Mouse (Mus musculus): ENCODE data around the gene Srpk2. TPM values are rescaled to one million over a fixed set of nuclear protein-coding genes. Genes with fewer than 3 reads are reported as not detected.
A peak's percentile ranks its signal among the peaks of the same experiment; 100 is the strongest.

Gene Srpk2
- polyA plus RNA-seq, 1 experiment: 65.1 TPM

DNA sequence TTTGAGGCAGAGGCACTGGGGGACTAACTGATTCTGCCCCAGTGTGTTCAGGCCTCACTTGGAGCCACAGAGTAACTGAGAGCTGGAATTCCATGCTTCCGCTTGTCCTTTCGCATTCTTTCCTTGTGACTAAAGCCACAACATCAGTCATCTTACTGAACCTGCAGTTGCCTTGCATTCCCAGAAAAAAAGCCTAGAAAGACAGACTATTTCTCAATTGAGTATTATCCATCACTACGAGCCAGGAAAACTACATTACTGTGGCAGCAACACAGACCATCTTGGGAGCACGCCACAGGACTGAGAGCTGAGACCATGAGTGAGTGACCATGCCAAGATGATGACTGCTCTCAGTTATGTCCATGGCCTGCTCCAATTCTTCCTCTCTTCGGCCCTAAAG is 57.2 kb downstream of the Srpk2 start:
- TF ChIP-seq CTCF (IDR thresholded peaks at IDR 0.05; ENCODE audit: borderline replicate concordance, extremely low read depth, insufficient read depth, insufficient read length) (no peak), POLR2A (IDR thresholded peaks at IDR 0.05; ENCODE audit: borderline replicate concordance, extremely low read depth, insufficient read depth, insufficient read length, poor library complexity, severe bottlenecking) (no peak)
- DNase-seq (ENCODE audit: low read depth): no peak

DNA sequence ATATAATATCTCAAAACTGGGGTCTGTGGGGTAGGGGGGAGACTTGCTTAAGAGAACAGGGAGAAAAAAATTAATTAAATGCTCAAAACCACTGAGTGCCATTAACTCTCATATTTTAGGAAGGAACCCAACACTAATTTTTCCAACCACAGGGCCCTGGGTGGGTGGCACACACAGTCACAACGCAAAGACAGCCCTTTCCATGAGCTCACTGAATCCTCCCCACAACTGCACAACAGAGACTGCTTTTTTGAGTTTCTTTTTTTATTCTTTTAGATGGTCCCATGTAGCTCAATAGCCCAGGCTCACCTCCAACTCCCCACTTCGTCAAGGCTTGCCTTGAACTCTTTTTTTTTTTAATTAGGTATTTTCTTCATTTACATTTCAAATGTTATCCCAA is 58.2 kb downstream of the Srpk2 start:
- TF ChIP-seq POLR2A (IDR thresholded peaks at IDR 0.05; ENCODE audit: borderline replicate concordance, extremely low read depth, insufficient read depth, insufficient read length, poor library complexity, severe bottlenecking) (no peak), CTCF (IDR thresholded peaks at IDR 0.05; ENCODE audit: borderline replicate concordance, extremely low read depth, insufficient read depth, insufficient read length) (no peak)
- no peak for DNase-seq (ENCODE audit: low read depth)

DNA sequence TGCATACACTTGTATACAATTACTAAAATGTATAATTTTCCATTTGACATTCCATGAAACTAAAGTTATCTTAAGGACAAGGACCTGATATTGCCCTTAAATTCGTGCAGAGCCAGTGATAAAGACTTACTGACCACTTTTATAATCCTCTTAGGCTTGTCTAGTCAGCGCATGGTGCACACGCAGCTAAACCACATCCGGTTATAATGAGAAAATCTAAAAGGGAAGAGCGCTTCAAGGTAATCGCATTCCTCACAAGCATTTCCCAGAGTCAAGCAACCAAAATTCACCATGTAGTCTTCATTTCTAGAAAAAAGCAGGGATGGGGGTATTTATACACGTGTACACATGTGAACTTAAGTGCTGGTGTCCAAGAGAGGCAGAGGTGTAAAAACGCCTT is 63.8 kb downstream of the Srpk2 start:
- TF ChIP-seq POLR2A (IDR thresholded peaks at IDR 0.05; ENCODE audit: borderline replicate concordance, extremely low read depth, insufficient read depth, insufficient read length, poor library complexity, severe bottlenecking) (no peak), CTCF (IDR thresholded peaks at IDR 0.05; ENCODE audit: borderline replicate concordance, extremely low read depth, insufficient read depth, insufficient read length) (no peak)
- no peak for DNase-seq (ENCODE audit: low read depth)

DNA sequence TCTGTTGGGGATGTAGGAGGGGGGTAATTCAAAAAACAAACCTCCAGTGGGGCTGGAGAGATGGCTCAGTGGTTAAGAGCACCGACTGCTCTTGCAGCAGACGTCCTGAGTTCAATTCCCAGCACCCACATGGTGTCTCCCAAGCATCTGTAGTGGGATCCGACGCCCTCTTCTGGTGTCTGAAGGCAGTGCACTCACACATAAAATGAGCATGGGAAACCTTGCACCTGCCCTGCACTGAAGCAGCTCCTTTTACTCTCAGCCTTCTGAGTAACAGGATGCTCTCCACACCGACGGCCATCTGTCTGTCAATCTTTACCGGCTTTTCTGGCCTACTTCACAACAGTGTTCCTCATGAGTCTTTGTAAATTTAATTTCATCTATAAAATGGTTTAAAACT is 65.8 kb downstream of the Srpk2 start:
- no peak for DNase-seq (ENCODE audit: low read depth)
- TF ChIP-seq CTCF (IDR thresholded peaks at IDR 0.05; ENCODE audit: borderline replicate concordance, extremely low read depth, insufficient read depth, insufficient read length): no peak

DNA sequence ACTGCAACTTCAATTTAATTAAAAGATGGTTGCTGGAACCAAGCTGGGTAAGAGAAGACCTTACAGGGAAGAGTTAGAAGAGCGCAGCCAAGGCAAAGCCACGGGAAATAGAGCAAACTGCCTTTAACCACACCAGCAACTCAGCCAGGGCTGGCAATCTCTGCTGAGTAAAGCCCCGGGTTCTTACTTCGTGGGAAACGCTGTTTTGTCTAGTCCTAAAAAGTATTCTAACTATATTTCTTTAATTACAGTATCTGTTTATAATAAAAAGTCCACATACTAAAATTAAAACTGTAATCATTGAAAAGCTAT is 67.4 kb downstream of the Srpk2 start:
- no peak for DNase-seq (ENCODE audit: low read depth)
- TF ChIP-seq POLR2A (IDR thresholded peaks at IDR 0.05; ENCODE audit: borderline replicate concordance, extremely low read depth, insufficient read depth, insufficient read length, poor library complexity, severe bottlenecking) (no peak), CTCF (IDR thresholded peaks at IDR 0.05; ENCODE audit: borderline replicate concordance, extremely low read depth, insufficient read depth, insufficient read length) (no peak)

DNA sequence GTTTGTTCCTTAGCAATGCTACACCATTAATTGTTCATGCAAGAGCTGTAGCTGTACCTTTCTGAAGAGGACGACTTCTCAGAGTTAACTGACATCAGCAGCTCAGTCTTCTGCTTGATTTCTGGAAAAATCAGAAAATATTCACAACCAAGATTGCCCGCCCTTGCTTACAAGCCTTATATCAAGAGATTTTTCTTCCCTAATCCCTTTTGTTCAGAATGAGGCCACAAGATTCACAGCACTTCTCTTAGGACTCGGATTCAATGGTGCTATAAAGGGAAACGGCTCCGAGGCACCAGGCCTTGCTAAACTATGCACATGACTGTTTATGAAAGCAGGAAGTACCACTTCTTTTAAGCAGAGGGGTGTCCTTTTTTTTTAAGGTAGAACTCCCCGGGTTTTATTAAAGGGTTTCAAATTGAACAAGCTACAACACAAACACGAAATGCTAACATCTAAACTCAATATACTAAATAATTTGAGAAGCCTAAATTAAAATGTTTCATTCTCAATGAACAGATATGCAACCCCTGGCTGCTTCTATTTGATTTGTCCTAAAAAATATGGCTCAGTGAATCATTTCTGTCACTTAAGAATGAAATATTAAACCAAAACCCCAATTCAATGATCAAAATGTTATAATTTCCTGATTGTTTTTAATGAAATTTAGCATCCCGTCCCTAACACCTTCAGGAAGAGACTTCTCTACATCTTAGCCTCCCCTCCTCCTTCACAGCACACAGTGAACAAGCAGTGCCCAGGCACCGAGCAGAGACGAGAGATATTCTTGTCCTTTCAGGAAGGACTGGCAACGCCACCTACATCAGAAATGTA is 67.9 kb downstream of the Srpk2 start:
- peak; percentile 94 for DNase-seq (ENCODE audit: low read depth)
- no peak for TF ChIP-seq CTCF (IDR thresholded peaks at IDR 0.05; ENCODE audit: borderline replicate concordance, extremely low read depth, insufficient read depth, insufficient read length)
- TF ChIP-seq POLR2A (IDR thresholded peaks at IDR 0.05; ENCODE audit: borderline replicate concordance, extremely low read depth, insufficient read depth, insufficient read length, poor library complexity, severe bottlenecking): peak; percentile 68; the same call in 1 of the 2 replicates

DNA sequence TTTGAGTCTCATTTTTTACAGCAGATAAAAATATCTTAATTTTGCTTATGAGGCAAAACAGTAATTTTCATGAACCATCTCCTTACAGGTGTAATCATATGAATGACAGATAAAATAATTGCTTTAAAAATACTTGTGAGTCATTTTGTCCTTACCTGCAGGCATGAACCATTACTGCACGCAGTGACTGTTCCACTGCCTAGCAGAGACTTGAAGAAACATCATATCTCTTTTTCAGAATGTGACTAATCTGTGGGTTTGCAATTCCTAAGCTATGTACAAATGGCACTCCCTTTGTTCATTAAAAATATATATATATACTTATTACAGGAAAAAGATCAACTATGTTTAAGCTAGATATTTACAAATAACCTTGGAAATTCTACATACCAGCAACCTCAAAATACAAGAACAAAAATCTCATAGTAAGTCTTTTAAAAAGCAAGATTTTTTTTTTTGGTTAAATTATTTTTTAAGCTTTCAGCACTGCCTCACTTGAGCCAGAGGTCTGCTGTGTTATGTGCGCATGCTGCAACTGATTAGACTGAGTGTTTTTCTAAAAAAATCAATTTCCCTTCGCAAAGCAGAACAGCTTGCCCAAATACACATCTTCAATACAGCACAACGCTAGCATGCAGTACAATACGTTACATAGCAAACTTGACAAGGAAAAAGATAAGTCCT is 68.7 kb downstream of the Srpk2 start:
- peak; percentile 49 for DNase-seq (ENCODE audit: low read depth)
- TF ChIP-seq CTCF (IDR thresholded peaks at IDR 0.05; ENCODE audit: borderline replicate concordance, extremely low read depth, insufficient read depth, insufficient read length) (no peak), POLR2A (IDR thresholded peaks at IDR 0.05; ENCODE audit: borderline replicate concordance, extremely low read depth, insufficient read depth, insufficient read length, poor library complexity, severe bottlenecking) (no peak)

DNA sequence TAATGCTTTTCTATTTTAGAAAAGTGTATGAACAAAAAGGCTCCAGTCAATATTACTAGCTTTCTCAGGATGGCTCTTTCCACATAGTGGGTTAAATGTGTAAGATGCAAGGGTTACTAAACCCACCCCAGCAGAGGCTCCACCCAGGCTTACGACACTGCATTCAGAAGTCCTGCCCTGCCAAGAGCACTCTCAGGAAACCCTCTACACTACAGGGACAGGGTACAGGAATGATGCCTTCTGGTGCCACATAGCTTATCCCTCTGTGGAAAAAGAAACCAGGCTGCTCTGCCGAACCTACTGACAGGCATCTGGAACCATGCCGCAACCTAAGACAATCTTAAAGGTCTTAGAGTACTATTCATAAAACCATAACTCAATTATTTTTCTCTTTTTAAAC is 71.6 kb downstream of the Srpk2 start:
- no peak for DNase-seq (ENCODE audit: low read depth)
- TF ChIP-seq CTCF (IDR thresholded peaks at IDR 0.05; ENCODE audit: borderline replicate concordance, extremely low read depth, insufficient read depth, insufficient read length): no peak
- TF ChIP-seq POLR2A (IDR thresholded peaks at IDR 0.05; ENCODE audit: borderline replicate concordance, extremely low read depth, insufficient read depth, insufficient read length, poor library complexity, severe bottlenecking): no peak

DNA sequence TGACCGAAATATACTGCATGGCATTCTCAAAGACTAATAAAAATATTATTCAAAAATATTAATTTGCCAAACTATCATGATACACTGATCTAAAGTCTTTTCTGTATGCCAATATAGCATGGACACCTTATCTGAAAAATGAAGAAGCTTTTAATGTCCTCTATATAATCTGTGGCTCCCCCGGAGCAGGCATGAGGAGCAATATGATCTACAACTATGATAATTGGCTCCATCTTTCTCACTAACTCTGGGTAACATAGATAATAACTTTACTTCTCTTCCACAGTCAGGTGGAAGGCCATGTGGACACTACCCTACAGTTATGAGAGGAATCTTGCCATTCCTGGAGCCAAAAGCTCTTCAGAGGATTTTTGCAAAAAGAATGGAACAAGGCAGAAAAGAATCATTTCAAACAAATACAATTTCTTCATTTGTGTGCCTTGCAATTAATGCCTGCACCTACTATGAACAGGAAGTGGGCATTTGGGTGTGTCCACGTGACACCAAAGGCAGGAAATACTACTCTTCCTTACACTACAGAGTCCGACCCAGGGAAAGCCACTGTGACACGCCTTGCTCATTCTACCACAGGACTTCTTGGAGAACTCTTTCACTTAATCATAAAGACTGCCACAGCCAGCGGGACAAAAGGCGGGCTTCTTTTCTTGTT is 80.2 kb downstream of the Srpk2 start:
- no peak for TF ChIP-seq CTCF (IDR thresholded peaks at IDR 0.05; ENCODE audit: borderline replicate concordance, extremely low read depth, insufficient read depth, insufficient read length)
- no peak for TF ChIP-seq POLR2A (IDR thresholded peaks at IDR 0.05; ENCODE audit: borderline replicate concordance, extremely low read depth, insufficient read depth, insufficient read length, poor library complexity, severe bottlenecking)
- DNase-seq (ENCODE audit: low read depth): no peak

DNA sequence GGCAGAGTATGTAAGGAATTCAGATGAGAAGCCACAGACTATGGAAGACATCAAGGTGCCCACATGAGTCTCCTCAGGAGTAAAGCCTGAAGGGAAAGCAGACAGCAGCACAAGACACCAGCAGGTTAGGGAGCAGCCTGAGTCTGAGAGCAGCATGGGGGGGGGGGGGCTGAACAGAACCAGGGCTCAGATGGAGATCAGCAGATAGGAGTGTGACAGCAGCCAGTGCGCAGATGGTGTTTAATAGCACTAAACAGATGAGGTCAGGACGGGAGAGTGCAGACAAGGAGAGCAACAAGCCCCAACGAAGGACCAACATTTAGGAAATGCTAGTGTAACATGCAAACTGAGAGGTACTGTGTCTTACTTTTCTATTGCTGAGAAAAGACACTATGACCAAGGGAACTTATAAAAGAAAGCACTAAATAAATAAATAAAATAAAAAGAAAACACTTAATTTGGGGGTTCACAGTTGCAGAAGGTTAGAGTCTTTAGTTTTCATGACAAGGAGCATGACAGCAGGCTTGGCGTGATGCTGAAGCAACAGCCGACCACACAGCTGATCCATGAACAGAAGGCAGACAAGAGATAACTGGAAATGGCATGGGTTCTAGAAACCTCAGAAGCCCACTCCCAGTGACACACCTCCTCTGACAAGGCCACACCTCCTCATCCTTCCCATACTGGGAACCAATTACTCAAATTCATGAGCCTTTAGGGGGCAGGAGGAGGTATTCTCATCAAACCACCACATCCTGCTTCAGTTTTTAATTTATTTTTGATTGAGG is 84.5 kb downstream of the Srpk2 start:
- TF ChIP-seq CTCF (IDR thresholded peaks at IDR 0.05; ENCODE audit: borderline replicate concordance, extremely low read depth, insufficient read depth, insufficient read length) (no peak), POLR2A (IDR thresholded peaks at IDR 0.05; ENCODE audit: borderline replicate concordance, extremely low read depth, insufficient read depth, insufficient read length, poor library complexity, severe bottlenecking) (no peak)
- DNase-seq (ENCODE audit: low read depth): peak; percentile 76

DNA sequence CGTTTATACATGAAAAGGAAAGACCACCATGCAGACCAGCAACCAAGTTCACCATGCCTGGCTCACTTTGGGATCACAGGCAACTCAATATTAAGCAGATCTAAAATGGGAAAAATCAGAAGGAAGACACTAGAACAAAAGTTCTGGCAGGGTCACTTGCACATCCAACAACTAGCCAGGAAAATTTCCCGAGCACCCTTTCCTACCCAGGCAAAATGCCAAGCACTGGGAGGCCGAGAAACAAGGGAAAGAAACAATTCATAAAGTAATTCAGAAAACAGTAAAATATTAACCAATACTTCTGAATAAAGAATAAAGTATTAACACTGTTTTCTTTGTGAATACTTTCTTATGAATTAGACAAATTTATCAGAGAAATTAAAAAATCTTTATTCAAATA is 85.2 kb downstream of the Srpk2 start:
- no peak for DNase-seq (ENCODE audit: low read depth)
- no peak for TF ChIP-seq CTCF (IDR thresholded peaks at IDR 0.05; ENCODE audit: borderline replicate concordance, extremely low read depth, insufficient read depth, insufficient read length)

Measured in brain, embryonic 14.5 days (tissue).